Mouse (Mus musculus): ENCODE results near the gene Pitpnm1. TPM values are rescaled to one million over a fixed set of nuclear protein-coding genes. Genes with fewer than 3 reads are reported as not detected.
A peak's percentile ranks its signal among the peaks of the same experiment; 100 is the strongest.
"Not testable (repeated sequence)": the region's sequence is repeated elsewhere in the genome, so short reads cannot be mapped to it uniquely, and the experiment has no call there.

Pitpnm1 gene
- total and polyA plus RNA-seq, 3 experiments, result 25.3 to 51.2 TPM; not detected in 1

GRCm38 (mm10) chr19:4121896-4122295 lies 22.1 kb downstream of the Pitpnm1 start:
- DNase-seq (ENCODE audit: low read depth, low spot score), result peak; percentile 71
- H3K79me2 ChIP-seq (ENCODE audit: control insufficient read depth, insufficient read depth, low read length, poor library complexity); H3K27me3 ChIP-seq (ENCODE audit: control insufficient read depth in 1 of 2, insufficient read depth in 2 of 2, low read length in 2 of 2); H3K4me3 ChIP-seq (ENCODE audit: control insufficient read depth in 1 of 2, insufficient read depth in 1 of 2, low read depth in 2 of 2, low read length in 2 of 2); H3K9me3 ChIP-seq (replicated peaks; ENCODE audit: insufficient read depth, low read length); H3K9ac ChIP-seq (ENCODE audit: control insufficient read depth, low read depth, low read length, poor library complexity, severe bottlenecking): not testable (repeated sequence)
- peaks cover 0 to 41% of the 10 kb centered on the region in 2 experiments; a peak in 2 of 4 replicates for H3K36me3 ChIP-seq (ENCODE audit: control insufficient read depth in 1 of 2, insufficient read depth in 2 of 2, low read length in 2 of 2)
- H3K27ac ChIP-seq (ENCODE audit: control insufficient read depth, low read depth, low read length), result peak overlapping the region; percentile 95
- TF ChIP-seq ETS1 (IDR thresholded peaks at IDR 0.05; ENCODE audit: low read depth, low read length) (peak; percentile 11; the same call in 1 of the 2 replicates), TBP (IDR thresholded peaks at IDR 0.05; ENCODE audit: low read depth, low read length) (peak; percentile 8; the same call in 1 of the 2 replicates), SMC3 (IDR thresholded peaks at IDR 0.05; ENCODE audit: low read depth, low read length) (0 out of 2 replicates have a peak, but pooled peaks have one; percentile 2), MYC (IDR thresholded peaks at IDR 0.05; ENCODE audit: low read depth, low read length) (peak; percentile 46; the same call in 1 of the 2 replicates), ZNF384 (IDR thresholded peaks at IDR 0.05; ENCODE audit: low read depth, low read length) (peak; percentile 58)
- H3K4me1 ChIP-seq (ENCODE audit: control insufficient read depth in 1 of 2, insufficient read depth in 2 of 2, low read length in 2 of 2), result peaks cover 25 to 27% of the 10 kb centered on the region in 2 experiments

- H3K27me3 ChIP-seq (ENCODE audit: control insufficient read depth in 1 of 2, insufficient read depth in 2 of 2, low read length in 2 of 2), result no peaks in the 10 kb centered on the region
- H3K27ac ChIP-seq (ENCODE audit: control insufficient read depth, low read depth, low read length), result peak overlapping the region; percentile 95
- TF ChIP-seq RCOR1 (IDR thresholded peaks at IDR 0.05; ENCODE audit: low read depth, low read length) (peak; percentile 58; the same call in 1 of the 2 replicates), POLR2A (IDR thresholded peaks at IDR 0.05; ENCODE audit: control insufficient read depth in 1 of 2, insufficient read depth in 1 of 2, low read depth in 1 of 2, low read length in 2 of 2, poor library complexity in 1 of 2) (0 out of 4 replicates have a peak, but pooled peaks of 1 of the 2 experiments have one; percentile 35), CHD1 (IDR thresholded peaks at IDR 0.05; ENCODE audit: low read depth, low read length) (0 out of 2 replicates have a peak, but pooled peaks have one; percentile 18), MAX (IDR thresholded peaks at IDR 0.05; ENCODE audit: low read length) (no peak), ZNF384 (IDR thresholded peaks at IDR 0.05; ENCODE audit: low read depth, low read length) (peak; percentile 78), MYB (IDR thresholded peaks at IDR 0.05; ENCODE audit: low read depth, low read length) (no peak), ZMIZ1 (IDR thresholded peaks at IDR 0.05; ENCODE audit: low read depth, low read length) (no peak), UBTF (IDR thresholded peaks at IDR 0.05; ENCODE audit: borderline replicate concordance, insufficient read depth, low read depth, low read length) (no peak), ZKSCAN1 (IDR thresholded peaks at IDR 0.05; ENCODE audit: low read depth, low read length) (no peak), BHLHE40 (IDR thresholded peaks at IDR 0.05; ENCODE audit: borderline replicate concordance, low read depth, low read length) (no peak), EP300 (IDR thresholded peaks at IDR 0.05; ENCODE audit: low read depth in 1 of 2, low read length in 2 of 2) (peak; percentile 36 to 68; a peak in 2 of 4 replicates), CHD2 (IDR thresholded peaks at IDR 0.05; ENCODE audit: low read length) (no peak; the same call in 1 of the 2 replicates), E2F4 (IDR thresholded peaks at IDR 0.05; ENCODE audit: borderline replicate concordance, low read depth, low read length) (no peak), MXI1 (IDR thresholded peaks at IDR 0.05; ENCODE audit: low read depth, low read length) (peak; percentile 58), MYC (IDR thresholded peaks at IDR 0.05; ENCODE audit: low read depth, low read length) (peak; percentile 68; the same call in 1 of the 2 replicates), POLR2AphosphoS2 (IDR thresholded peaks at IDR 0.05; ENCODE audit: low read length) (no peak), USF2 (IDR thresholded peaks at IDR 0.05; ENCODE audit: borderline replicate concordance in 1 of 2, insufficient read depth in 1 of 2, low read depth in 1 of 2, low read length in 2 of 2) (no peak), TBP (IDR thresholded peaks at IDR 0.05; ENCODE audit: low read depth, low read length) (0 out of 2 replicates have a peak, but pooled peaks have one; percentile 60), POLR2AphosphoS5 (IDR thresholded peaks at IDR 0.05; ENCODE audit: borderline replicate concordance, low read depth, low read length) (no peak), TCF12 (IDR thresholded peaks at IDR 0.05; ENCODE audit: low read depth, low read length) (no peak), SMC3 (IDR thresholded peaks at IDR 0.05; ENCODE audit: low read depth, low read length) (no peak), MAZ (IDR thresholded peaks at IDR 0.05; ENCODE audit: low read depth, low read length) (0 out of 2 replicates have a peak, but pooled peaks have one; percentile 18), HCFC1 (IDR thresholded peaks at IDR 0.05; ENCODE audit: low read depth, low read length) (peak; percentile 50), NELFE (IDR thresholded peaks at IDR 0.05; ENCODE audit: low read depth, low read length) (peak; percentile 23; the same call in 1 of the 2 replicates), RAD21 (IDR thresholded peaks at IDR 0.05; ENCODE audit: low read depth, low read length) (peak; percentile 42), ZC3H11A (IDR thresholded peaks at IDR 0.05; ENCODE audit: low read depth, low read length) (no peak)
Measured at GRCm38 (mm10) chr19:4122411-4123370, 22.9 kb downstream of the Pitpnm1 start.

More at GRCm38 (mm10) chr19:4122411-4123370, 22.9 kb downstream of the Pitpnm1 start:
- H3K79me2 ChIP-seq (ENCODE audit: control insufficient read depth, insufficient read depth, low read length, poor library complexity), result peaks cover 7% of the 10 kb centered on the region
- H3K9ac ChIP-seq (ENCODE audit: control insufficient read depth, low read depth, low read length, poor library complexity, severe bottlenecking), result peak overlapping the region; percentile 64
- peaks cover 25 to 27% of the 10 kb centered on the region in 2 experiments for H3K4me1 ChIP-seq (ENCODE audit: control insufficient read depth in 1 of 2, insufficient read depth in 2 of 2, low read length in 2 of 2)
- DNase-seq (ENCODE audit: low read depth, low spot score), result peak; percentile 88
- H3K9me3 ChIP-seq (replicated peaks; ENCODE audit: insufficient read depth, low read length), result no peaks in the 10 kb centered on the region
- H3K4me3 ChIP-seq (ENCODE audit: control insufficient read depth in 1 of 2, insufficient read depth in 1 of 2, low read depth in 2 of 2, low read length in 2 of 2), result peak overlapping the region; percentile 35 to 53
- H3K36me3 ChIP-seq (ENCODE audit: control insufficient read depth in 1 of 2, insufficient read depth in 2 of 2, low read length in 2 of 2), result peaks cover 0 to 41% of the 10 kb centered on the region in 2 experiments; a peak in 2 of 4 replicates
